Mouse (Mus musculus) olfactory bulb, adult 2 months (tissue): Measurements from ENCODE around the gene Tnrc6a. TPM values are rescaled to one million over a fixed set of nuclear protein-coding genes. Genes with fewer than 3 reads are reported as not detected.

Source experiments
- H3K27ac ChIP-seq: fragments of 200-500 bp; 2 replicates; pipeline ENCODE4 v1.5.1; 2012; ENCODE audit warnings: low read depth, low read length; ENCODE audit not compliant: insufficient read depth
- H3K4me1 ChIP-seq: fragments of 200-500 bp; 2 replicates; pipeline ENCODE4 v1.6.1; 2012; ENCODE audit warnings: low read length; ENCODE audit not compliant: control insufficient read depth, insufficient read depth
- H3K4me3 ChIP-seq: fragments of 200-500 bp; 2 replicates; pipeline ENCODE4 v1.5.1; 2012; ENCODE audit warnings: mild to moderate bottlenecking, low read depth, low read length, moderate library complexity; ENCODE audit not compliant: insufficient read depth
- CTCF ChIP-seq: fragments of 200-500 bp; IDR thresholded peaks from 2 replicates; pipeline ENCODE4 v1.5.1; 2012; ENCODE audit warnings: low read depth, mild to moderate bottlenecking, low read length, moderate library complexity; ENCODE audit not compliant: insufficient read depth
- POLR2A ChIP-seq: fragments of 200-500 bp; IDR thresholded peaks from 2 replicates; pipeline ENCODE4 v1.6.1; 2012; ENCODE audit warnings: mild to moderate bottlenecking, low read depth, low read length, moderate library complexity; ENCODE audit not compliant: insufficient read depth
- WGBS: fragments of 180-500 bp; shearing (Covaris S2); methylation state at CpG from one replicate; pipeline ENCODE4 v1.1.7; 2018; 5-methylcytosine and 5-hydroxymethylcytosine counted together
- polyA plus RNA-seq: library from polyadenylated mRNA; stranded (reverse); fragments of >200 nt; gene quantifications from 2 replicates; pipeline ENCODE4 v1.2.4, GENCODE M21; 2012; ENCODE audit warnings: low replicate concordance; ENCODE audit not compliant: missing spikeins, insufficient read depth, insufficient read length

Tnrc6a gene
- polyA plus RNA-seq, 1 experiment = 45.8 TPM

GRCm38 (mm10) chr7:123196432-123196831, 72.7 kb downstream of the Tnrc6a start:
- H3K4me3 ChIP-seq = no peak overlapping the region
- H3K27ac ChIP-seq = no peak overlapping the region
- peaks cover 5% of the 10 kb centered on the region for H3K4me1 ChIP-seq
- no peak for TF ChIP-seq CTCF
- TF ChIP-seq POLR2A = no peak
- WGBS = 94% methylated on average over 5 of the region's 5 CpGs

GRCm38 (mm10) chr7:123198695-123199094, 75.0 kb downstream of the Tnrc6a start:
- no peak overlapping the region for H3K4me3 ChIP-seq
- no peaks in the 10 kb centered on the region for H3K4me1 ChIP-seq
- WGBS = 85% methylated on average over 10 of the region's 10 CpGs
- H3K27ac ChIP-seq = no peak overlapping the region
- no peak for TF ChIP-seq POLR2A
- TF ChIP-seq CTCF = no peak

DNA sequence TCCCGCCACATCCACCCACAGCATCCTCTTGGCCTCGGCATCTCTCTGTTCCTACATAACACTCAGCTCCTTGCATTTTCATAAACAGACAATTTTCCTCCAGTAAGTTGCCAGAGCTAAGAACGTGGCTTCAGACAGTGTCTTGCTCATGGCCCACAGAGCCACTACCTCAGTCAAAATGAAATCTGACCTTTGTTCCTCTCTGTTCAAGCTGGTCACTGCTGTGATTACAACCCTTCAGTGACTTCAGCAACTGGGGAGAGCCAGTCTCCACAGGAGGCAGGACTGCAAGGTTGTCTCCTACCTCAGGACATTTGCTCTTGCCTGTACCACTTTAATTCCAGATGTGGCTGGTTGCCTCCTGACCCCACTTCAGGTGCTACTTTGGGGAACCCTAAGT, 75.5 kb downstream of the Tnrc6a start:
- no peak overlapping the region for H3K4me3 ChIP-seq

DNA sequence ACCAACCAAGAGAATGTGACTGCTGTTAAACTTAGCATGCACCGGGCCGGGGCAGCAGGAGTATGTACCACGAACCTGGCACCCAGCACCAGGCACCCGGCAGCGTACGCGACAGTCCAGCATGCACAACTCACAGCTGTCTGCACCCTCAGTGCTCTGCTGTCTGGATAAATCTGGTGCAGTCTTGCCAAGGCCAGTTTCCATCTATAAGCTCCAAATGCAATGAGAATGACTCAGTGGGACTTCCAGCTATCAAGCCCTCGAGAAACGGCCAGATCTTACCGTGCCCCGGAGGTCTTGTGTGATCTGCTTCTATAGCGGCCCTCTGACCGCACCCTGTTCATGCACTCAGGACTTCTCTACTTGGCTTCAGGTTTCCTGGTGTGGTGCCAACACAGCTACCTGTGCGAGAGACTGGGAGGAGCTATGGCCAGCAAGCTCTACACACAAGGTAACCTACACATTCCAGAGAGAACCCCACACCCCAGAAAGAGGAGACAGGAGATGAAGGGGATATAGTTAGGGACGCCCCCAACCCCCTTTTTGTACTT, 76.0 kb downstream of the Tnrc6a start:
- TF ChIP-seq CTCF (no peak), POLR2A (no peak)

More for the DNA sequence above, 75.5 kb downstream of the Tnrc6a start:
- no peaks in the 10 kb centered on the region for H3K4me1 ChIP-seq
- WGBS = 79% methylated on average over 3 of the region's 3 CpGs
- no peak overlapping the region for H3K27ac ChIP-seq
- TF ChIP-seq CTCF (no peak), POLR2A (no peak)

DNA sequence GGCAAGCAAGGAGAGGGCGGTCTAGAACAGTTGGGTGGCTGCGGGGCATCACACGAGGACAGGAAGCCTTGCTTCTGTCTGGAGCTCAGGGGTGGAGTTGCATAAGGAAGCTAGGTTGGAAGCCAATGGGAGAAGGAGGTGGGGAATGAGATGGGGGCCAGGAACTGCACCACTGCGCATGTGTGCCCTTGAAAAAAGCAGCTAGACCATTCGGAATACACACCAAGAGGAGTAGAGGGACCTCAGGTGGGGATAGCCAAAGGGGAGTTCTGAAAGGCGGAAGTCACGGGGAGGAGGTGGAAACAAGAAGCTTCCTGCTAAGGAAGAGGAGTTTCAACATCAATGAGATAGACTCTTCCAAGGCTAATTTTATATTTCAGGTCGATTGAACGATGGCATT, 77.0 kb downstream of the Tnrc6a start:
- no peak overlapping the region for H3K27ac ChIP-seq
- TF ChIP-seq CTCF = no peak
- TF ChIP-seq POLR2A = no peak
- no peak overlapping the region for H3K4me3 ChIP-seq
- WGBS = 65% methylated on average over 9 of the region's 9 CpGs
- peaks cover 2% of the 10 kb centered on the region; the same call in 1 of the 2 replicates for H3K4me1 ChIP-seq

More for the DNA sequence above, 76.0 kb downstream of the Tnrc6a start:
- H3K27ac ChIP-seq = no peak overlapping the region
- 91% methylated on average over 15 of the region's 15 CpGs for WGBS
- no peak overlapping the region for H3K4me3 ChIP-seq
- no peaks in the 10 kb centered on the region for H3K4me1 ChIP-seq

GRCm38 (mm10) chr7:123205261-123205660, 81.6 kb downstream of the Tnrc6a start:
- TF ChIP-seq CTCF (peak; percentile 51; the same call in 1 of the 2 replicates), POLR2A (no peak)
- 27% methylated on average over 14 of the region's 14 CpGs for WGBS

DNA sequence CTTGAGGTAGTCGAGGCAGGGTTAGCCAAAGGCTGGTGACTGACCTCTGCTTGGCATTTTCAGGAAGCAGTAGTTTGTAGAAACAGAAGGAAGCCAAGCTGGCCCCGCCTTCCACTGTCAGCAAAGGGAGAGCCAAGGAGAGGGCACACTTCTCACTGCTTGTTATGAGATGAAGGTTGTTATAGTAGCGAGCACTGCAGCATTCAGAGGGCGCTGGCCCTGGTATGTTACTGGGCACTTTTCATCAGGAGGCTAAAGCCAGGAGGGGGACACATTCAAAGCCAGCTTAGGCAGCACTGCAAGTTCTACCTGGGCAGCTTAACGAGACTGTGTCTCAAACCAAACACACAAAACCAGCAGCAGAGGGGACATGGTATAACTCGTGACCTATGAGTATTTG, 83.9 kb downstream of the Tnrc6a start:
- WGBS = 76% methylated on average over 6 of the region's 6 CpGs
- Histone ChIP-seq H3K4me1 (peaks cover 2% of the 10 kb centered on the region; the same call in 1 of the 2 replicates), H3K27ac (no peak overlapping the region), H3K4me3 (no peak overlapping the region)
- TF ChIP-seq CTCF = no peak
- no peak for TF ChIP-seq POLR2A

More at GRCm38 (mm10) chr7:123205261-123205660, 81.6 kb downstream of the Tnrc6a start:
- H3K4me1 ChIP-seq = peaks cover 2% of the 10 kb centered on the region; the same call in 1 of the 2 replicates
- H3K27ac ChIP-seq = no peak overlapping the region
- H3K4me3 ChIP-seq = no peak overlapping the region

GRCm38 (mm10) chr7:123209864-123210263, 86.2 kb downstream of the Tnrc6a start:
- Histone ChIP-seq H3K4me3 (no peak overlapping the region), H3K4me1 (peaks cover 12% of the 10 kb centered on the region), H3K27ac (no peak overlapping the region)
- no peak for TF ChIP-seq POLR2A
- no peak for TF ChIP-seq CTCF
- WGBS = 86% methylated on average over 9 of the region's 9 CpGs

GRCm38 (mm10) chr7:123211461-123211860, 87.8 kb downstream of the Tnrc6a start:
- H3K4me1 ChIP-seq = peaks cover 10% of the 10 kb centered on the region
- no peak overlapping the region for H3K4me3 ChIP-seq
- no peak overlapping the region for H3K27ac ChIP-seq
- WGBS = 61% methylated on average over 5 of the region's 5 CpGs
- TF ChIP-seq CTCF = no peak
- TF ChIP-seq POLR2A = no peak
